Mouse (Mus musculus) right cerebral cortex, postnatal 10 days (tissue): ENCODE measurements around the gene Ostm1.
A peak's percentile ranks its signal among the peaks of the same experiment; 100 is the strongest.

Experiments
- DNase-seq, 2 experiments: peaks; one replicate each; pipeline ENCODE4 v3.0.0; 2021; ENCODE audit warnings: low spot score in 2 of 2

Gene Ostm1

GRCm38 (mm10) chr10:42582566-42583110 lies 984 bp upstream of the Ostm1 start:
- DNase-seq: peak in 1 of 2 experiments; percentile 31

GRCm38 (mm10) chr10:42583902-42584435 lies 347 bp downstream of the Ostm1 start:
- DNase-seq: peak; percentile 35 to 49

- peak in 1 of 2 experiments; percentile 44 for DNase-seq
These were observed 888 bp downstream of the Ostm1 start for GRCm38 (mm10) chr10:42584436-42584983.

GRCm38 (mm10) chr10:42585156-42585555 lies 1.5 kb downstream of the Ostm1 start:
- no peak for DNase-seq

- DNase-seq: peak; percentile 50 to 58
These were observed 2.1 kb downstream of the Ostm1 start for GRCm38 (mm10) chr10:42585596-42586305.

GRCm38 (mm10) chr10:42587961-42588750 lies 4.5 kb downstream of the Ostm1 start:
- no peak for DNase-seq

- DNase-seq: no peak
These were observed 5.9 kb downstream of the Ostm1 start for GRCm38 (mm10) chr10:42589505-42589904.

GRCm38 (mm10) chr10:42590261-42591184 lies 6.9 kb downstream of the Ostm1 start:
- DNase-seq: no peak

GRCm38 (mm10) chr10:42591185-42591992 lies 7.8 kb downstream of the Ostm1 start:
- DNase-seq: peak in 1 of 2 experiments; percentile 34

GRCm38 (mm10) chr10:42591993-42592686 lies 8.5 kb downstream of the Ostm1 start:
- no peak for DNase-seq

- DNase-seq: no peak
These were observed 9.6 kb downstream of the Ostm1 start for GRCm38 (mm10) chr10:42593201-42593600.

- no peak for DNase-seq
These were observed 15.0 kb downstream of the Ostm1 start for GRCm38 (mm10) chr10:42598615-42599014.

GRCm38 (mm10) chr10:42601556-42601955 lies 17.9 kb downstream of the Ostm1 start:
- DNase-seq: no peak

- no peak for DNase-seq
These were observed 21.3 kb downstream of the Ostm1 start for GRCm38 (mm10) chr10:42604874-42605273.

GRCm38 (mm10) chr10:42606757-42607156 lies 23.1 kb downstream of the Ostm1 start:
- DNase-seq: peak; percentile 48 to 55

- no peak for DNase-seq
These were observed 29.5 kb downstream of the Ostm1 start for GRCm38 (mm10) chr10:42613075-42613474.

- peak in 1 of 2 experiments; percentile 33 for DNase-seq
These were observed 30.2 kb downstream of the Ostm1 start for GRCm38 (mm10) chr10:42613639-42614381.

GRCm38 (mm10) chr10:42614766-42615165 lies 31.1 kb downstream of the Ostm1 start:
- DNase-seq: no peak

GRCm38 (mm10) chr10:42618291-42618690 lies 34.7 kb downstream of the Ostm1 start:
- no peak for DNase-seq
